Mouse (Mus musculus): ENCODE results near the gene 1700028K03Rik. TPM values are rescaled to one million over a fixed set of nuclear protein-coding genes. Genes with fewer than 3 reads are reported as not detected.

The 1700028K03Rik gene
- total RNA-seq (2021), result under 1 TPM; 0.28 to 0.54 TPM
- long read RNA-seq, result 0 reads

DNA sequence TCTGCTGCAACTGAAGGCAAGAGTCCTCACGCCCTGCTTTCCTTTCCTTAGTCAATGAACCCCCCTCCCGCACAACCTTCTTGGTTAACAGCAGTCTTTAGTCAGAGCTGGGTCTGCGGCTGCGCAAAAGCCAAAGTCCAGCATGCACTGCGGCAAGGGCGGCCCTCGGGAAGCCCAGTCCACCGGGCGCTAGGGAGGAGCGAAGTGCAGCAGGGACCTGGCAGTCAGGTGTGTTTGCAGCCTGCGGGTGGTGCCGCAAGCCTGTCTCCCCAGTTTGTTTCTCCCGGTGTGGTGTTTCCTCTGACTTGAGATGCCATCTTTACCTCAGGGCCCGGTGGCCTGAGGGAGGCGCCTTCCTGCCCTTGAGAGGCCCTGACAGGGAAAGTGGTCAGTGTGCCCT is at the start of gene 1700028K03Rik:
Gene 1700028K03Rik, plus strand, starts transcription at position 129 of the 400 bp plus-strand sequence.
- DNase-seq (ENCODE audit: low spot score in 2 of 2), result no peak

DNA sequence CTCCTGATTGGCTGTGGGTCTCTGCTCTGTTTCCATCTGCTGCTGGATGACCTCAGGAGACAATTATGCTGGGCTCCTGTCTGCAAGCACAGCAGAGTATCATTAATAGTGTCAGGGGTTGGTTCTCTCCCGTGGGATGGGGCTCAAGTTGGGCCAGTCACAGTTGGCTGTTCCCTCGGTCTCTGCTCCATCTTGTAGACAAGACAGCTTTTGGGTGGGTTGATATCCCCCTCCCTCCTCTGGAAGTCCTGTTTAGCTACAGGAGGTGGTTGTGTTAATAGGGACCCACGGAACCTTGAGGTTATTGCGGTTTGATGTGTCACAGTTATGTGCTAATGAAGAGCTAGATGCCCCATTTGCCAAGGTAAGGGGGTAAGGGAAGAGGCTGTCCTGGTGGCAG is 45.5 kb upstream of the 1700028K03Rik start:
- DNase-seq (ENCODE audit: low spot score in 2 of 2), result no peak

DNA sequence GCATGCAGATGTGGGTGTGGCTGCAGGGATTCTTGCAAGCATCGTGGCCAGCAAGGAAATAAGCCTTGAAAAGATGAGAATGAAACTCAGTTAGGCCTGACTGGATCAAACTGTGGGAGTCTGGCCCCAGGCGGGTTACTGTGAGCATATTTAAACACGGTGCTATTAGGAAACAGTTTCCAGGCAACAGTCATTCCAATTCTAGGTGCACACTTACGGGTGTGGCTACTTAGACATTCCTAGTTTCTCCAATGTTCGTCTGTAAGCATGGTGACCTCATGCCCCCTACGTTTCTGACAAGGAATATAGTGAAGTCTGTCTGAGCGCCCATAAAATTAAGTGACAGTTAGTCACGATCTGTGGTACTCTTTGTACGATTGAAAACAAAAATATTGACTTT is 43.5 kb upstream of the 1700028K03Rik start:
- no peak for DNase-seq (ENCODE audit: low spot score in 2 of 2)

DNA sequence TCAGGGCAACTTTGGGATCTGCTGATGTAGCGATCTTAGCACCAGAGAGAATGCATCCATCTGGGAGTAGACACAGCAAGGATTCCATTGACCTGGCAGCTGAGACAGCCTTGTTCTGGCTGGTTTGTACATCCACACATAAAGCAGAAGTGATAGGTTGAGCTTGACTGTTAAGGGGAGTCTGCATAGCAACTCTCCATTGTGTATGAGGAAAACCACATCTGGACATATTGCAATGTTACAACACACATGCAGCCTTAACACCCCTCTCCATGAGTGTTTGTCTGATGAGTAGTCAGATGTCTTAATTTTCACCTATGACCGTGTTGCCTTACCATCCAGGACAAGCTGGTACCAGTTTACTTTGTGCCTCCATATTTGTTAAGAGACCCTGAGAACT is 42.0 kb upstream of the 1700028K03Rik start:
- DNase-seq (ENCODE audit: low spot score in 2 of 2), result no peak

DNA sequence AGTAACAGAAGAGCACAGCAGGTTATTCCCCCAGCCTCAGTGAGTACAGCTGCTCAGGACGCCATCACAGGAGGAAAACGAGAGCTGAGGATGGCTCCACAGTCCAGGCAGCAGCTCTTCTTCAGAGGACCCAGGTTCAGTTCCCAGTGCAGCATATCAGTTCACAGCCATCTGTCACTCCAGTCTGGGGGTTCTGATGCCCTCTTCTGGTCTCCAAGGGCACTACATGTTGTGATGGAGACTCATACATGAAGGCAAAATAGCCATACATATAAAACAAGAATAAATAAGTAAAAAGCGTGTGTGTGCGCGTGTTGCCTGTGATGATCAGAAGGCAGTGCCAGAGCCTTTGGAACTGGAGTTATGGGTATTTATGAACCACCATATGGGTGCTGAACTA is 39.8 kb upstream of the 1700028K03Rik start:
- DNase-seq (ENCODE audit: low spot score in 2 of 2), result no peak

DNA sequence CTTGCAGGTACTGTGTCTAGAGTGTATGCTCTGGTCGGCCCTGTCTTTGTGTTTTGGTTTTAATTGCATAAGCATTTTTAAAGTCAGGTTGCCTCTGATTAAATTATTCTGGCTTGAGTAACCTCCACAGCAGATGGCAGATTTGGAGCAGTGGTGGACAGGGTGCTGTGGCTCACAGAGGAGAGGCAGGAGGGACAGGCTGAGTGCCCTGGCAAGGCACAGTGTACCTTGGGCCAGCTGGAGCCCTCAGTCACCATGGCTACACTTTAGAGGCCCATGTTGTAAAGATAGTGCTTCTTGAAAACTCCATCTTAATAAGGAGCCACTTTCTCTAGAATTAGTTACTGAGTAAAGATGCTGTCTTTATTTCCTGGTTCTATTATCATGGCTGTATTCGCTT is 38.5 kb upstream of the 1700028K03Rik start:
- no peak for DNase-seq (ENCODE audit: low spot score in 2 of 2)

DNA sequence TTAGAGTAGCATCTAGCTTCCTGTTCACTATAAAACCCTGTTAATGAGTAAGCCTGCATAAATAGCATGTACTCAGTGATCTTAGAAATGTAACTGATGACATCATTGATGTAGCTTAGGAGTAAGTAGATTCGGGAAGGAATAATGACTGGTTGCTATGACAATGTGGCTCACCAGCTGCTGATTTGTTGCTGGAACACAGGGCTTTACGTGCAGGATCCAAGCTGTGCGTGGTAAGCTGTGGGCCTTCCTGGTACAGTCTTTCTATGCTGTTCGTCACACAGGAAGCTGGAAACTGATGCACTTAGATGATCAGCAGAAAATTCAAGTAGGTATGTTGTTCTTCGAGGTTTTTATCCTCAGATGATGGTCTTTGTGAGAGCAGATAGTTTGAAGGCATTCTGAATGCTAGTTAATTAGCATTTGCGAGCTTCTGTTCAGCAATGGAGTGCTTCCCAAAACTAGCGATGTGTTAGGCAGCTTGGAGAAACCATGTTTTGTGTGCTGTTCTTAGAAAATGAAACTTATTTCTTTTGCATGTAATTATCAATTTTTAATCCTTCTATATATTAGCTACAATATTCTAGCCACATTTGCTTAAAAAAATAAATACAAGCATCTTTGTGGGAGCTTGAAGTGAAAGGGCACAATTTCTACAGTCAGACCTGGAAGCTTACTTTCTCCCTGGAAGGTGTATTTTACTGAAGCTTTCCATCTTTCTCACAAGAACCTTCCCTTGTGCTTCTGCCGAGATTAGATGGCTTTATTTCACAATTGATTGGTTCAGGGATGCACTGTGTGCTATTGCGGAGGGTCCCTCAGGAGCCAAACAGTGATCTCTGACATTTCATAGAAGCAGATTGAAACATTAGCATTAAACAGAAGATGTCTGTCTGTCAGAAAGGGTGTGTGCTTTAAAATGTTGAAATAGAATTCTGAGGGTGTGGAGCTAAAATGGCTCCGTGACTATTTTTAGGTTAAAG is 36.7 kb upstream of the 1700028K03Rik start:
- DNase-seq (ENCODE audit: low spot score in 2 of 2), result peak; percentile 71 to 90

GRCm38 (mm10) chr5:107498806-107499310 is 35.7 kb upstream of the 1700028K03Rik start:
- DNase-seq (ENCODE audit: low spot score in 2 of 2), result no peak

GRCm38 (mm10) chr5:107499891-107500535 is 34.5 kb upstream of the 1700028K03Rik start:
- no peak for DNase-seq (ENCODE audit: low spot score in 2 of 2)

DNA sequence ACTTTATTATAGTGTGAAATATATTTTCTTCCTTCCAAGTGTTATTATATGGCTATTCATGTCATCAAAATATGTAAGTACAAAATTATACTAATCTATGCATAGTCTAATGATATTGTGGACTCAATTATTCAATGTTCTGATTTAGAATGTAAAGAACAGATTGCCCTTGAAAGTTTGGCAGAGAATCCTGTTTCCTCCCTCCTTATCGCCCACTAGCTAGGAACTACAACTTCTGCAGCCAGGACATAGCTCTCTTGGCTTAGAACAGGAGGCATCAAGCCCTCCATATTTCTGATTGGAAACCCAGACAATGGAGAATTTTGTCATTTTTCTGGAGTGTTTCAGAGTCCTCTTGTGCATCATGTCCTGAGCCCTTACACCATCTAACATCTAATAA is 33.8 kb upstream of the 1700028K03Rik start:
- peak in 1 of 2 experiments; percentile 32 for DNase-seq (ENCODE audit: low spot score in 2 of 2)

DNA sequence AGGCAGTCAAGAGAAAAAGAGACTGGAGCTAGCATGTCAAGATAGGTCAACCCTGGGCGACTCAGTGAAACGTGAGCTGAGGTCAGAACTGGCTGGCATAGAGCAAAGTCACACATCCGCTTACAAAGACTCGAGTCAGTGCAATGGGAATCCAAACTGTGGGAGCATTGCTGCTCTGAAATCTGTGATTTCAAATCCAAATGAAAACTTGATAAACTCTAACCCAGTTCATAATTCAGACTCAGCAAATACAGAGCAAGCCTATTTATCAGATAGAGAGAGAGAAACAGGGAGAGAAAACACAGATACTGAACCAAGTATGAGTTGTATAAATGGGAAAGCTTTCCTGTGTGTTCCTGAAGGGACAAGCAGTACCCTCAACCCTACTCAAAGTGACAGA is 27.2 kb upstream of the 1700028K03Rik start, which contains the start of gene Gm42669:
Gene Gm42669, plus strand, starts transcription at position 301 of the 400 bp plus-strand sequence.
- no peak for DNase-seq (ENCODE audit: low spot score in 2 of 2)

- no peak for DNase-seq (ENCODE audit: low spot score in 2 of 2)
These were observed 24.0 kb upstream of the 1700028K03Rik start for GRCm38 (mm10) chr5:107510503-107510902.

DNA sequence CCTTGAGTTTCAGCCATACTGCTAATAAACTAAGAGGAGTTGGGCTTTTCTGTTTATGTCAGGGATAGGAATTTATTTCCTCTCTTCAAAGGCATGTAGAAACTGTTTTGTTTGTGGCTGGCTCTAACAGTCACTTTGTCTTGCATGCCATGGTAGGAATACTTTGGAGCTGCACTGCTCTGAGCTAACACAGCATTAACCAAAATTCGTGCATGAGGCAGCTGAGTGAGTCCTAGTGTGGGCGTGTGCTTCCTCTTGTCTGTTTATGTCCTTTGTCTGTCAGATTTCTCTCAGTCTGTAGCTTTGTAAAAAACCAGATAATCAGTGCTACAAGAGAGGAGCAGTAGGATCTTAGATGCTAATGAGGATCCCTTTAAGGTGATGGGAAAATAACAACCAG is 23.2 kb upstream of the 1700028K03Rik start:
- DNase-seq (ENCODE audit: low spot score in 2 of 2), result peak in 1 of 2 experiments; percentile 57

GRCm38 (mm10) chr5:107513583-107513982 is 20.9 kb upstream of the 1700028K03Rik start:
- DNase-seq (ENCODE audit: low spot score in 2 of 2), result peak in 1 of 2 experiments; percentile 54

GRCm38 (mm10) chr5:107515453-107515852 is 19.1 kb upstream of the 1700028K03Rik start:
- no peak for DNase-seq (ENCODE audit: low spot score in 2 of 2)

DNA sequence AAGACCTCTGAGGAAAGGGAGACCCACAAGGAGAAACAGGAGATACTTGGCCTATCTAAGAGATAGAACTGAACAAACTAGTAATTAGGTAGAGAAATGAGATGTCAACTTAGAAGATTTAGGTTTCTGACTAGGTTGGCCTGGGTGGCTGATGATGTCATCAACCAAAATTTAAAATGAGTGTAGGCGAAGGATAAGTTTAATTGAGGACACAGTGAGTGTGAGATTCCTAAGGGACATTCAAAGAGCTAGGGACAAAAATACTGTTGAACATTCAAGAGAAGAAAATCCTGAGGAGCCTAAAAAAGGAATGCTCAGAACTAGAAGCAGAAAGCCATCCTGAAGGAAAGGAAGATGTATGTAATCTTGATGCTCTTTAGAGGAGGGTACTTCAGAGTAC is 18.4 kb upstream of the 1700028K03Rik start:
- DNase-seq (ENCODE audit: low spot score in 2 of 2), result no peak

DNA sequence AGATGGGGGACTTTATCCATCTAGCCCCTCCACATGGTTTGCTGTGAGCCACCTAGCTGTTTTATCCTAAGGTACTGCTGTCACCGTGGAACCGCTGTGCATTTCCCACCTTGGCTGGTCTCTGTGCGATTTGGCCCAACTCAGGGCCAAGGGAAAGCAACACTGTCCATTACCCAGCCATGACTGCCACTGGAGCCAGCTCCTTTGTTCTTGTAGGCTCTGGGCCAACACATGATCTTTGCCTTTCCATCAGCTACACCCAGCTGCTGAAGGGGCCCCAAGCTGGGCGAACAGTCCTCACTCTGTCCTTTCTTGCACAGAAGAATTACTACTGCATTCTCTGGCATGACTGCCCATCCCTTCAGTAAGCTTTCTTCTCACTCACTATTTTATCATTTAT is 15.9 kb upstream of the 1700028K03Rik start:
- DNase-seq (ENCODE audit: low spot score in 2 of 2), result no peak

DNA sequence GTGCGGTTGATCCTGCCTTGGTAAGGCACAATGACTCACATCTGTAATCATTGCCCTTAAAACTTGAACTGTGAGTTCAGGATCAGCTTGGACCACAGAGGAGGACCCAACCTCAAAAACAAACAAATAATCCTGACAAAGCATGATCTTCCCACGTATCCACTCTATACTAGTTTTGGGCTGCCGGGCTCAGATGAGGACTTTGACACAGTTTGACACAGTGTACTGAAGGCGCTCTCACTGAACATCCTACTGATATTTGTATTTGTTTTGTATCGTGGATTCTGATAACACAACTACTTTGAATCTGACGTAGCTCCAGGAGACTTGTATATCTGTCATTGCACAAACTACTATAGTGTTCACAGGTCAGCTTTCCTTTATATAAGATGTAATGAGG is 13.1 kb upstream of the 1700028K03Rik start:
- DNase-seq (ENCODE audit: low spot score in 2 of 2), result no peak

DNA sequence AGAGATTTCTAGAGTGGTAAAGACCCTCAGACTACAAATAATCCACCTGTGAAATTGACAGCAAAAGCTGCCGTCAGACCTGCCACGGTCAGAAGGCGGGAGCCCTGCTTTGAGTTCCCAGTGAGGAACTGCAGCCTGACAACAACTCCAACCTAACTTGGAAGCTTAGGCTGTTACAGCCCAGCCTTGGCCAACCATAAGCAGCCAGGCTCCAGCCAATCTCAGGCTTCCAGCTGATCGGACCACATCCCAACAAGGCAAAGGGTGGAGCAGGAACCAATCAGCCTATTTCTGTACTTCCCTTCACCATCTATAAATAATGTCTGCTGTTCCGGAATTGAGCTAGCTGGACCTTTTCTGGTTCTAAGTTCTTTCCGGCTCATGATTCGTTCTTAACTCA is 12.6 kb upstream of the 1700028K03Rik start:
- no peak for DNase-seq (ENCODE audit: low spot score in 2 of 2)

DNA sequence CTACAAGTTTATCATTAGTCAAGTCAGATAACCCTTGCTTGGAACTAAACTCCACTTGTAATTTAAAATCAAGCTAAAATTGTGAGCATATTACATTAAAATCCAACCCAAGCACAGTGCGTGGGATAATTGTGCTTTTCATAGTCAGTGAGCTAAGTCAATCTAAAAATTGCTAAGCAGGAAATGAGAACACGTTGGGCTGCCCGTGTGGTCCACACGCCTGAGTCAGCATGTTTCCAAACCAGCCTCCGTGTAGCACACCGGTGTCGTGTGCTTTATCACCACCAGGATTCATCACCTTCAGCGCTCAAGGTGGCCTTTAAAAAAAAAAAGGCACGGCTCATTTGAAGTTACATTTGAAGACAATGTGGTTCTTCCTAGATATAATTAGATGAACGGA is 10.2 kb upstream of the 1700028K03Rik start:
- peak; percentile 30 to 60 for DNase-seq (ENCODE audit: low spot score in 2 of 2)

DNA sequence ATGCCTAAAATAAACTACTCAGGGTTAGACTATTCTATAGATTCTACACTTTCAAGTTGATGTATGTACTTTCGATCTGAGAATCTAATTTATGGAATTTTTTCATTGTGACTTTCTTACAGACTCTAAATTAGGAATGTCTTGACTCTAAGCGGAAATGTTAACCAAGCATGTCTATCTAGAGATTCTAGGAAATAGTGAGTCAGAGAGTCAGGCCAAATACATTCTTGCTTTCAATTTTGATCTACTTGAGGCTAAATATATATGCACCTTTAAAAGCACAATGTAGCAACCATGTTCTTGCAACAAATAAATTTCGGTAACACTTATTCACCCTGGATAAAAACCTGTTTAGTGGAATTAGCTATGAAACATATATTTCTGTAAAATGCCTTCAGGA is 5.7 kb upstream of the 1700028K03Rik start:
- no peak for DNase-seq (ENCODE audit: low spot score in 2 of 2)

- DNase-seq (ENCODE audit: low spot score in 2 of 2), result no peak
These were observed 919 bp upstream of the 1700028K03Rik start for GRCm38 (mm10) chr5:107533590-107533989.

Data from layer of hippocampus, adult 18-20 months (tissue).